Mouse (Mus musculus): Measurements from ENCODE around the gene Mrpl38.
"Not testable (repeated sequence)": the region's sequence is repeated elsewhere in the genome, so short reads cannot be mapped to it uniquely, and the experiment has no call there.

Mrpl38 gene

GRCm38 (mm10) chr11:116145481-116146293 is 7.0 kb upstream of the Mrpl38 start:
- DNase-seq (ENCODE audit: low read depth, low spot score): peak; percentile 29

GRCm38 (mm10) chr11:116143468-116143867 is 4.8 kb upstream of the Mrpl38 start:
- no peak for DNase-seq (ENCODE audit: low read depth, low spot score)

- DNase-seq (ENCODE audit: low read depth, low spot score): peak; percentile 61
These were observed 3.7 kb upstream of the Mrpl38 start for GRCm38 (mm10) chr11:116142211-116142991.

- no peak for DNase-seq (ENCODE audit: low read depth, low spot score)
These were observed 586 bp downstream of the Mrpl38 start for GRCm38 (mm10) chr11:116138096-116138467.

GRCm38 (mm10) chr11:116134171-116134570 is 4.5 kb downstream of the Mrpl38 start:
- no peak for DNase-seq (ENCODE audit: low read depth, low spot score)

- DNase-seq (ENCODE audit: low read depth, low spot score): no peak
These were observed 5.2 kb downstream of the Mrpl38 start for GRCm38 (mm10) chr11:116133497-116133896.

- peak; percentile 50 for DNase-seq (ENCODE audit: low read depth, low spot score)
These were observed 6.0 kb downstream of the Mrpl38 start for GRCm38 (mm10) chr11:116132366-116133333.

- no peak for DNase-seq (ENCODE audit: low read depth, low spot score)
These were observed 7.1 kb downstream of the Mrpl38 start for GRCm38 (mm10) chr11:116131349-116132170.

GRCm38 (mm10) chr11:116130488-116131205 is 8.0 kb downstream of the Mrpl38 start, which contains the start of gene Trim65:
Gene Trim65, minus strand, starts transcription at chr11:116131128.
- peak; percentile 84 for DNase-seq (ENCODE audit: low read depth, low spot score)

- no peak for DNase-seq (ENCODE audit: low read depth, low spot score)
These were observed 8.6 kb downstream of the Mrpl38 start for GRCm38 (mm10) chr11:116129993-116130487.

- no peak for DNase-seq (ENCODE audit: low read depth, low spot score)
These were observed 9.4 kb downstream of the Mrpl38 start for GRCm38 (mm10) chr11:116129091-116129790.

GRCm38 (mm10) chr11:116127986-116128385 is 10.7 kb downstream of the Mrpl38 start:
- DNase-seq (ENCODE audit: low read depth, low spot score): no peak

- peak; percentile 90 for DNase-seq (ENCODE audit: low read depth, low spot score)
These were observed 11.3 kb downstream of the Mrpl38 start, which contains the start of gene Trim47 for GRCm38 (mm10) chr11:116127156-116127980. Gene Trim47, minus strand, starts transcription at chr11:116127210.

GRCm38 (mm10) chr11:116126261-116126660 is 12.4 kb downstream of the Mrpl38 start:
- no peak for DNase-seq (ENCODE audit: low read depth, low spot score)

GRCm38 (mm10) chr11:116121731-116122245 is 16.9 kb downstream of the Mrpl38 start:
- DNase-seq (ENCODE audit: low read depth, low spot score): not testable (repeated sequence)

GRCm38 (mm10) chr11:116117819-116118218 is 20.8 kb downstream of the Mrpl38 start:
- DNase-seq (ENCODE audit: low read depth, low spot score): peak; percentile 74

- no peak for DNase-seq (ENCODE audit: low read depth, low spot score)
These were observed 21.4 kb downstream of the Mrpl38 start for GRCm38 (mm10) chr11:116117241-116117640.
